Mouse (Mus musculus) spleen, adult 2 months (tissue): ENCODE data around the gene F11r. TPM values are rescaled to one million over a fixed set of nuclear protein-coding genes. Genes with fewer than 3 reads are reported as not detected.

ENCODE experiments used
- DNase-seq, 2 experiments: peaks; one replicate each; pipeline versions ENCODE4 v3.0.0 to v3.0.0-alpha.2; 2012 to 2021; ENCODE audit warnings: low spot score in 2 of 2, low read depth in 1 of 2
- H3K27ac ChIP-seq: fragments of 200-500 bp; 2 replicates; pipeline ENCODE4 v1.5.1; 2012; ENCODE audit warnings: low read length, inconsistent platforms; ENCODE audit not compliant: insufficient read depth
- H3K27me3 ChIP-seq: fragments of 200-500 bp; 2 replicates; pipeline ENCODE4 v1.6.1; 2012; ENCODE audit warnings: mild to moderate bottlenecking, moderate library complexity, low read length, inconsistent platforms; ENCODE audit not compliant: control insufficient read depth, insufficient read depth
- H3K36me3 ChIP-seq: fragments of 200-500 bp; 2 replicates; pipeline ENCODE4 v1.6.1; 2012; ENCODE audit warnings: mild to moderate bottlenecking, low read length, inconsistent platforms; ENCODE audit not compliant: control insufficient read depth, insufficient read depth
- H3K4me1 ChIP-seq: fragments of 200-500 bp; 2 replicates; pipeline ENCODE4 v1.6.1; 2011; ENCODE audit warnings: inconsistent platforms; ENCODE audit not compliant: control insufficient read depth, insufficient read depth, insufficient read length
- H3K4me3 ChIP-seq: fragments of 200-500 bp; 2 replicates; pipeline ENCODE4 v1.5.1; 2011; ENCODE audit warnings: mild to moderate bottlenecking, inconsistent platforms; ENCODE audit not compliant: insufficient read depth, insufficient read length; ENCODE audit errors: extremely low read depth
- CTCF ChIP-seq: fragments of 200-500 bp; IDR thresholded peaks from 2 replicates; pipeline ENCODE4 v1.5.1; 2011; ENCODE audit warnings: mild to moderate bottlenecking, inconsistent platforms; ENCODE audit not compliant: insufficient read depth, insufficient read length, insufficient replicate concordance; ENCODE audit errors: extremely low read depth
- POLR2A ChIP-seq: fragments of 200-500 bp; IDR thresholded peaks from 2 replicates; pipeline ENCODE4 v1.6.1; 2011; ENCODE audit warnings: low read depth, low read length, inconsistent platforms
- WGBS: fragments of 180-500 bp; shearing (Covaris S2); methylation state at CpG from one replicate; pipeline ENCODE4 v1.1.7; 2018; 5-methylcytosine and 5-hydroxymethylcytosine counted together
- polyA plus RNA-seq: library from polyadenylated mRNA; depleted of rRNA; stranded (reverse); fragments of >200 nt; gene quantifications from 2 replicates; pipeline ENCODE4 v1.2.3, GENCODE M21; 2012; rRNA removed

Gene F11r
- 8.8 and 9.6 TPM in 2 replicates for polyA plus RNA-seq

GRCm38 (mm10) chr1:171437264-171438013 is at the start of gene F11r:
F11r (plus strand) TSS chr1:171437535.
- WGBS: 2% methylated on average over 46 of the region's 46 CpGs
- TF ChIP-seq CTCF (no peak), POLR2A (no peak)

GRCm38 (mm10) chr1:171388376-171389102 is 48.8 kb upstream of the F11r start, which contains the start of gene Arhgap30:
Arhgap30 (plus strand) TSS chr1:171388954.
- DNase-seq: peak; percentile 92 to 97
- Histone ChIP-seq H3K4me3 (peak within 1 kb of the TSS; percentile 97), H3K4me1 (peaks cover 11% of the 10 kb centered on the region; the same call in 1 of the 2 replicates), H3K27me3 (no peaks in the 10 kb centered on the region), H3K36me3 (peaks cover 6% of the 10 kb centered on the region; the same call in 1 of the 2 replicates), H3K27ac (peak within 1 kb of the TSS; percentile 99)
- TF ChIP-seq POLR2A (peak; percentile 83), CTCF (no peak)
- WGBS: 5% methylated on average over 15 of the region's 15 CpGs

More at GRCm38 (mm10) chr1:171437264-171438013, at the start of gene F11r:
- DNase-seq: peak; percentile 28 to 73
- peaks cover 16% of the 10 kb centered on the region for H3K4me1 ChIP-seq
- H3K4me3 ChIP-seq: peak within 1 kb of the TSS; percentile 60
- H3K36me3 ChIP-seq: no peaks in the 10 kb centered on the region
- H3K27ac ChIP-seq: peak within 1 kb of the TSS; percentile 11; the same call in 1 of the 2 replicates
- H3K27me3 ChIP-seq: peaks cover 6% of the 10 kb centered on the region; the same call in 1 of the 2 replicates

DNA sequence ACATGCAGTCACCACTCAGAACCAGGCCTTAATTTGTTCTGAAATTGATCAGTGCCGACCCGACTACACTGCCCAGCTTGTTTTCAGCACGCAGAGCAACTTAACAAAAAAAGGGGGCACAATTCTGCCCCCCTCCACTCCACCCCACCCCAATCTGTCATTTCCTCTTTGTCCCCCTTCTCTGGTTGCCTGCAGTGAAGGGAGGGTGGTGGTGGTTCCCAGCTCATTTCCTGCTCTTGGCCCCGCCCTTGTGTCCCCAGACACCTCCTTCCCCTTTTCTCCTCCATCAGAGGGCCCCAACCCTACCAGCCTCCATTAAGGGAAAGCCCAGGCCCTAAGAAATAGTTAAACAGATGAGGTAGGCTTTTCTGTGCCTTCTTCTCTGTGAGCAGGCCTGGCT is 47.2 kb upstream of the F11r start:
- DNase-seq: peak; percentile 86 to 87
- Histone ChIP-seq H3K27ac (peak overlapping the region; percentile 99), H3K4me1 (peaks cover 11% of the 10 kb centered on the region; the same call in 1 of the 2 replicates), H3K4me3 (peak overlapping the region; percentile 97), H3K27me3 (no peaks in the 10 kb centered on the region), H3K36me3 (peaks cover 7% of the 10 kb centered on the region; the same call in 1 of the 2 replicates)
- WGBS: 12% methylated on average over 4 of the region's 4 CpGs
- TF ChIP-seq CTCF (no peak), POLR2A (peak; percentile 58)

DNA sequence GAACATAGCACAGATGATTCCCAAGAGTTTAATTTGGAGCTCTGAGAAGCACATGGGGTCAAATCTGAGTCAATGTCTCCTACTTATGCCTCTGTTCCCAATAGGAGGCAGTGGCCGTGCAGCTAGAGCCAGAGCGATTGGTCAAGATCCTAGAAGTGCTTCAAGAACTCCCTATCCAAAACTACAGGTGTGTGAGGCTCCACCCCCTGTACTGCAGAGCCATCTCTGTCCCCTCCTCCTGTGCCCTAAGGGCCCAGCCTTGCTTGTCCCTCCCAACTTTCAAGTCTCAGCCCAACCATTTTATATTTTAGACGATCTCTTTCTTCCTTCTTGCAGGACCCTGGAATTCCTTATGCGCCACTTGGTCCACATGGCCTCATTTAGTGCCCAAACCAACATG is 35.5 kb upstream of the F11r start:
- WGBS: 89% methylated on average over 4 of the region's 4 CpGs
- Histone ChIP-seq H3K27ac (no peak overlapping the region), H3K4me3 (no peak overlapping the region), H3K36me3 (peaks cover 60% of the 10 kb centered on the region), H3K4me1 (no peaks in the 10 kb centered on the region), H3K27me3 (no peaks in the 10 kb centered on the region)
- no peak for DNase-seq
- TF ChIP-seq POLR2A (no peak), CTCF (no peak)

- Histone ChIP-seq H3K36me3 (peaks cover 63% of the 10 kb centered on the region), H3K4me1 (no peaks in the 10 kb centered on the region), H3K27me3 (no peaks in the 10 kb centered on the region), H3K27ac (no peak overlapping the region), H3K4me3 (no peak overlapping the region)
- DNase-seq: no peak
- TF ChIP-seq CTCF: no peak
- no peak for TF ChIP-seq POLR2A
- WGBS: 89% methylated on average over 9 of the region's 9 CpGs
Observed at GRCm38 (mm10) chr1:171402991-171403390, 34.3 kb upstream of the F11r start.

- Histone ChIP-seq H3K27ac (no peak overlapping the region), H3K27me3 (no peaks in the 10 kb centered on the region), H3K4me3 (no peak overlapping the region), H3K36me3 (peaks cover 49% of the 10 kb centered on the region), H3K4me1 (0 out of 2 replicates have a peak, but pooled peaks cover 4% of the 10 kb centered on the region)
- DNase-seq: no peak
- WGBS: 91% methylated on average over 5 of the region's 5 CpGs
- TF ChIP-seq POLR2A (no peak), CTCF (no peak)
Observed at GRCm38 (mm10) chr1:171407263-171407662, 30.1 kb upstream of the F11r start.
